Mouse (Mus musculus) myocyte (in vitro differentiated cells): ENCODE results near the gene Fndc3b. TPM values are rescaled to one million over a fixed set of nuclear protein-coding genes. Genes with fewer than 3 reads are reported as not detected.

Experiments
- H3K27me3 ChIP-seq: one replicate; pipeline ENCODE4 v1.6.1; 2011; ENCODE audit not compliant: control insufficient read depth, insufficient read depth, insufficient read length
- H3K36me3 ChIP-seq: one replicate; pipeline ENCODE4 v1.6.1; 2011; ENCODE audit not compliant: control insufficient read depth, insufficient read depth
- H3K4me2 ChIP-seq: one replicate; pipeline ENCODE4 v1.6.1; 2011; ENCODE audit warnings: low read depth, control low read depth
- H3K4me3 ChIP-seq: one replicate; pipeline ENCODE4 v1.5.1; 2011; ENCODE audit warnings: mild to moderate bottlenecking, control low read depth, moderate library complexity
- H3K79me2 ChIP-seq: one replicate; pipeline ENCODE4 v1.6.1; 2011; ENCODE audit not compliant: control insufficient read depth, insufficient read depth
- H3ac ChIP-seq: one replicate; pipeline ENCODE4 v1.6.1; 2011; ENCODE audit not compliant: control insufficient read depth, insufficient read length
- CEBPB ChIP-seq: IDR thresholded peaks from 2 replicates; pipeline ENCODE4 v1.6.1; 2011; ENCODE audit warnings: mild to moderate bottlenecking, moderate library complexity; ENCODE audit not compliant: poor library complexity, insufficient read depth, severe bottlenecking
- E2F4 ChIP-seq: IDR thresholded peaks from one replicate; pipeline ENCODE4 v1.6.1; 2011; ENCODE audit warnings: mild to moderate bottlenecking, control low read depth, moderate library complexity; ENCODE audit not compliant: insufficient read depth
- MAX ChIP-seq: IDR thresholded peaks from one replicate; pipeline ENCODE4 v1.6.1; 2011; ENCODE audit warnings: low read depth, mild to moderate bottlenecking, control low read depth
- MYOD1 ChIP-seq, 3 experiments: IDR thresholded peaks; one replicate each; pipeline ENCODE4 v1.6.1; 2011; ENCODE audit warnings: control low read depth in 2 of 3, low read depth in 2 of 3, mild to moderate bottlenecking in 2 of 3, moderate library complexity in 1 of 3; ENCODE audit not compliant: insufficient read length in 2 of 3, control insufficient read depth in 1 of 3
- MYOG ChIP-seq, 3 experiments: IDR thresholded peaks; one replicate each; pipeline ENCODE4 v1.6.1; 2011; ENCODE audit warnings: control low read depth in 2 of 3, low read depth in 2 of 3, mild to moderate bottlenecking in 2 of 3; ENCODE audit not compliant: insufficient read length in 2 of 3, control insufficient read depth in 1 of 3, insufficient read depth in 1 of 3
- POLR2A ChIP-seq: IDR thresholded peaks from one replicate; pipeline ENCODE4 v1.6.1; 2011; ENCODE audit warnings: low read depth, mild to moderate bottlenecking, control low read depth, moderate library complexity; ENCODE audit not compliant: insufficient read length
- POLR2AphosphoS2 ChIP-seq: IDR thresholded peaks from one replicate; pipeline ENCODE4 v1.6.1; 2011; ENCODE audit warnings: low read depth, control low read depth; ENCODE audit not compliant: insufficient read length
- REST ChIP-seq: IDR thresholded peaks from one replicate; pipeline ENCODE4 v1.6.1; 2011; ENCODE audit warnings: mild to moderate bottlenecking, control low read depth, moderate library complexity; ENCODE audit not compliant: insufficient read depth, insufficient read length
- SRF ChIP-seq: IDR thresholded peaks from one replicate; pipeline ENCODE4 v1.6.1; 2011; ENCODE audit warnings: low read depth; ENCODE audit not compliant: control insufficient read depth, insufficient read length
- TCF12 ChIP-seq: IDR thresholded peaks from one replicate; pipeline ENCODE4 v1.6.1; 2011; ENCODE audit warnings: mild to moderate bottlenecking, control low read depth; ENCODE audit not compliant: poor library complexity, insufficient read depth, severe bottlenecking
- TCF3 ChIP-seq: IDR thresholded peaks from one replicate; pipeline ENCODE4 v1.6.1; 2011; ENCODE audit warnings: low read depth, control low read depth; ENCODE audit not compliant: insufficient read length
- USF1 ChIP-seq: IDR thresholded peaks from one replicate; pipeline ENCODE4 v1.6.1; 2011; ENCODE audit warnings: low read depth, mild to moderate bottlenecking, control low read depth, moderate library complexity
- polyA plus RNA-seq: library from polyadenylated mRNA; unstranded; fragments of >200 nt; fragmentation: generic; extraction: Trizol; gene quantifications from one replicate; pipeline ENCODE4 v1.2.1, GENCODE M21; 2012; ENCODE audit warnings: missing spikeins

The Fndc3b gene
- polyA plus RNA-seq, 1 experiment: 25.8 TPM

- Histone ChIP-seq H3K36me3 (peaks cover 36% of the 10 kb centered on the region), H3K4me2 (no peak overlapping the region), H3K4me3 (no peak overlapping the region), H3K27me3 (no peaks in the 10 kb centered on the region), H3K79me2 (no peaks in the 10 kb centered on the region), H3ac (no peak overlapping the region)
- TF ChIP-seq POLR2A: no peak
- TF ChIP-seq TCF3: no peak
- TF ChIP-seq CEBPB: no peak
- TF ChIP-seq TCF12: no peak
Measured at GRCm38 (mm10) chr3:27534208-27534607, 176.9 kb downstream of the Fndc3b start.

GRCm38 (mm10) chr3:27533721-27534120, 177.4 kb downstream of the Fndc3b start:
- Histone ChIP-seq H3K79me2 (no peaks in the 10 kb centered on the region), H3K4me2 (no peak overlapping the region), H3K27me3 (no peaks in the 10 kb centered on the region), H3K36me3 (peaks cover 36% of the 10 kb centered on the region), H3ac (no peak overlapping the region), H3K4me3 (no peak overlapping the region)
- no peak for TF ChIP-seq TCF12
- TF ChIP-seq REST: no peak
- TF ChIP-seq TCF3: no peak
- no peak for TF ChIP-seq MYOG (IDR thresholded peaks at IDR 0.05; ENCODE audit: control insufficient read depth in 1 of 3, insufficient read depth in 1 of 3, insufficient read length in 2 of 3, low read depth in 2 of 3)
- no peak for TF ChIP-seq POLR2A
- TF ChIP-seq POLR2AphosphoS2: no peak
- TF ChIP-seq MAX: no peak
- no peak for TF ChIP-seq SRF
- no peak for TF ChIP-seq CEBPB
- TF ChIP-seq MYOD1 (IDR thresholded peaks at IDR 0.05; ENCODE audit: control insufficient read depth in 1 of 3, insufficient read length in 2 of 3, low read depth in 2 of 3): no peak
- TF ChIP-seq E2F4: no peak
- no peak for TF ChIP-seq USF1

GRCm38 (mm10) chr3:27531993-27532392, 179.1 kb downstream of the Fndc3b start:
- Histone ChIP-seq H3K79me2 (no peaks in the 10 kb centered on the region), H3K36me3 (peaks cover 32% of the 10 kb centered on the region), H3ac (no peak overlapping the region), H3K4me3 (no peak overlapping the region), H3K27me3 (no peaks in the 10 kb centered on the region), H3K4me2 (no peak overlapping the region)
- TF ChIP-seq POLR2A: no peak
- no peak for TF ChIP-seq MYOD1 (IDR thresholded peaks at IDR 0.05; ENCODE audit: control insufficient read depth in 1 of 3, insufficient read length in 2 of 3, low read depth in 2 of 3)
- no peak for TF ChIP-seq E2F4
- TF ChIP-seq SRF: no peak
- no peak for TF ChIP-seq MAX
- TF ChIP-seq MYOG (IDR thresholded peaks at IDR 0.05; ENCODE audit: control insufficient read depth in 1 of 3, insufficient read depth in 1 of 3, insufficient read length in 2 of 3, low read depth in 2 of 3): no peak
- TF ChIP-seq CEBPB: no peak
- no peak for TF ChIP-seq TCF12
- TF ChIP-seq TCF3: no peak
- no peak for TF ChIP-seq USF1
- no peak for TF ChIP-seq POLR2AphosphoS2
- no peak for TF ChIP-seq REST

- Histone ChIP-seq H3K79me2 (no peaks in the 10 kb centered on the region), H3K4me2 (no peak overlapping the region), H3K36me3 (peaks cover 33% of the 10 kb centered on the region), H3K4me3 (no peak overlapping the region), H3K27me3 (no peaks in the 10 kb centered on the region), H3ac (no peak overlapping the region)
- TF ChIP-seq POLR2A (no peak), MYOG (IDR thresholded peaks at IDR 0.05; ENCODE audit: control insufficient read depth in 1 of 3, insufficient read depth in 1 of 3, insufficient read length in 2 of 3, low read depth in 2 of 3) (no peak), TCF3 (no peak)
Measured at GRCm38 (mm10) chr3:27530370-27530769, 180.7 kb downstream of the Fndc3b start.

- Histone ChIP-seq H3K4me3 (no peak overlapping the region), H3K4me2 (no peak overlapping the region), H3K79me2 (no peaks in the 10 kb centered on the region), H3ac (no peak overlapping the region), H3K36me3 (peaks cover 25% of the 10 kb centered on the region), H3K27me3 (no peaks in the 10 kb centered on the region)
- TF ChIP-seq MYOD1 (IDR thresholded peaks at IDR 0.05; ENCODE audit: control insufficient read depth in 1 of 3, insufficient read length in 2 of 3, low read depth in 2 of 3) (no peak), POLR2AphosphoS2 (no peak), SRF (no peak), MAX (no peak), E2F4 (no peak), REST (no peak), POLR2A (no peak), TCF3 (no peak), TCF12 (no peak), USF1 (no peak), CEBPB (no peak), MYOG (IDR thresholded peaks at IDR 0.05; ENCODE audit: control insufficient read depth in 1 of 3, insufficient read depth in 1 of 3, insufficient read length in 2 of 3, low read depth in 2 of 3) (no peak)
Measured at GRCm38 (mm10) chr3:27529221-27530051, 181.7 kb downstream of the Fndc3b start.
